Mouse (Mus musculus) layer of hippocampus, postnatal 10 days (tissue): ENCODE measurements around the gene Atg2b. TPM values are rescaled to one million over a fixed set of nuclear protein-coding genes. Genes with fewer than 3 reads are reported as not detected.
A peak's percentile ranks its signal among the peaks of the same experiment; 100 is the strongest.

Experiments
- DNase-seq, 2 experiments: peaks; one replicate each; pipeline ENCODE4 v3.0.0; 2021; ENCODE audit warnings: low spot score in 2 of 2
- total RNA-seq, 2 experiments: library from RNA; stranded (reverse); gene quantifications; 2 replicates each; pipeline ENCODE4 v1.2.3; 2021

The Atg2b gene
- total RNA-seq, 2 experiments from 2014 or later: 42.0 TPM

- peak; percentile 45 to 59 for DNase-seq
These were observed 794 bp downstream of the Atg2b start, which contains the start of gene Gskip for GRCm38 (mm10) chr12:105683933-105684901. Gene Gskip, plus strand, starts transcription at chr12:105684829.

GRCm38 (mm10) chr12:105678762-105679161 is 6.2 kb downstream of the Atg2b start:
- no peak for DNase-seq

- no peak for DNase-seq
These were observed 6.8 kb downstream of the Atg2b start for GRCm38 (mm10) chr12:105678211-105678610.

GRCm38 (mm10) chr12:105676274-105676673 is 8.7 kb downstream of the Atg2b start:
- no peak for DNase-seq

GRCm38 (mm10) chr12:105655850-105656249 is 29.2 kb downstream of the Atg2b start:
- no peak for DNase-seq

- DNase-seq: no peak
These were observed 42.2 kb downstream of the Atg2b start for GRCm38 (mm10) chr12:105642770-105643321.

GRCm38 (mm10) chr12:105637554-105637953 is 47.5 kb downstream of the Atg2b start:
- DNase-seq: no peak

GRCm38 (mm10) chr12:105636551-105636950 is 48.5 kb downstream of the Atg2b start:
- DNase-seq: no peak

- no peak for DNase-seq
These were observed 50.5 kb downstream of the Atg2b start for GRCm38 (mm10) chr12:105634374-105635067.

GRCm38 (mm10) chr12:105625798-105626197 is 59.2 kb downstream of the Atg2b start:
- peak; percentile 34 to 43 for DNase-seq

- DNase-seq: no peak
These were observed 62.0 kb downstream of the Atg2b start for GRCm38 (mm10) chr12:105622981-105623539.

- no peak for DNase-seq
These were observed 63.0 kb downstream of the Atg2b start for GRCm38 (mm10) chr12:105622048-105622447.

GRCm38 (mm10) chr12:105613559-105613958 is 71.5 kb downstream of the Atg2b start:
- no peak for DNase-seq

GRCm38 (mm10) chr12:105611748-105612147 is 73.3 kb downstream of the Atg2b start:
- DNase-seq: peak; percentile 76 to 80

- DNase-seq: no peak
These were observed 74.0 kb downstream of the Atg2b start for GRCm38 (mm10) chr12:105611045-105611444.

GRCm38 (mm10) chr12:105606881-105607280 is 78.1 kb downstream of the Atg2b start:
- DNase-seq: no peak

- DNase-seq: no peak
These were observed 79.8 kb downstream of the Atg2b start for GRCm38 (mm10) chr12:105605212-105605611.

- no peak for DNase-seq
These were observed 81.1 kb downstream of the Atg2b start for GRCm38 (mm10) chr12:105603904-105604303.

- DNase-seq: no peak
These were observed 82.3 kb downstream of the Atg2b start, which contains the start of gene Bdkrb1 for GRCm38 (mm10) chr12:105602581-105603210. Gene Bdkrb1, plus strand, starts transcription at chr12:105603085.

- DNase-seq: no peak
These were observed 83.4 kb downstream of the Atg2b start for GRCm38 (mm10) chr12:105601586-105601985.

GRCm38 (mm10) chr12:105599098-105599497 is 85.9 kb downstream of the Atg2b start:
- DNase-seq: no peak
